Mouse (Mus musculus) liver, postnatal 0 days (tissue): ENCODE results near the gene Rbbp8nl.

Source experiments
- CTCF ChIP-seq: sonication (generic); IDR thresholded peaks from 2 replicates; pipeline ENCODE4 v1.5.1; 2016; ENCODE audit warnings: antibody characterized with exemption, low read depth
- EP300 ChIP-seq: IDR thresholded peaks from 2 replicates; pipeline ENCODE4 v1.6.1; 2016; ENCODE audit warnings: antibody characterized with exemption, low read depth, mild to moderate bottlenecking

DNA sequence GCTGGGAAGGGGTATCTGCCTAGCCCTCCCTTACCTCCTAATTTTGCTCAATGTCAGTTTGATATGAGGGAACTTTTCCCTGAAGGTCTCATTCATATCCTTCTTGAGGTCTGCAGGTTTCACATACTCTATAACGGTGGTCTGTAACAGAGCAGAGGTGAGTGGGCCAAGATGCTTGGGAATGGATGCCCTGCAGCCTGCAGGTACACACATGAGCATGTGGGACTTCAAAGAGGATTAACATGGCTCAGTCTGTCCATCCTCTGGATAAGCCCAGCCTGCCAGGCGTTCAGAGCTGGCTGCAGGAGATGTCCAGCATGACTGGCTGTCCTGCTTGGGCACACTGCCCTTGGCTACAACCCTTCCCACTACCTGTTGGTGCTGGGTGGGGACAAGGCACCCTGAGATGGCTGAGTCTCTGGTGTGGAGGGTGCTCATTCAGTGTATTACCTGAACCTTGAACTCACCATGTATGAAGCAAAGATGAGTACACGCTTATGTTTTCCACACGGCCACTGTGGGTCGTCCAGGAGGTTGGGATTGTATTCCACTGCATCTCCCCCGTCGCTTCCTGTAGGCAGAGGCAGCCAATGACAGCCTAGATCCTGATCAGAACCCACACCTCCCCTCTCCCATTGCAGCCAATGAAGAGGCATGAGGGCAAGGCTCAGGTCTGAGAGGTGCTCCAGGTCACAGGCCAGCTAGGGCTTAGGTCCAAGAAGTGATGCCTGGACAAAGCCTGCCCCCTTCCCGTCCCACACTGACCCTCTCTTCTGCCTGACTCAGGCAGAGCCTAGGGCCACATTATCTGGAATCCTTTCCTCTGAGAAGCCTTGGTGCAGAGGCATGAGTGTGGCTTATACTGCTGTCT is 28.8 kb downstream of the Rbbp8nl start:
- TF ChIP-seq CTCF (no peak), EP300 (no peak)
